Mouse (Mus musculus) embryonic facial prominence, embryonic 12.5 days (tissue): ENCODE measurements at regions not wholly inside any gene's neighbourhood (a gene's known extent, or its start where the extent isn't known, plus 50 kb on each side); places are given as distances from the start of the nearest gene placed in this dataset.

Source experiments
- ATAC-seq: fragments of 200-750 bp; cut with Nextera tagmentation; 2 replicates; pipeline ENCODE4 v1.8.0; 2017; ENCODE audit not compliant: insufficient number of reproducible peaks, insufficient read depth, low FRiP score, low TSS enrichment
- H3K27ac ChIP-seq: fragments of 300-500 bp; sonication (generic); 2 replicates; pipeline ENCODE4 v1.5.1; 2016; ENCODE audit warnings: mild to moderate bottlenecking
- H3K27me3 ChIP-seq: fragments of 300-500 bp; sonication (generic); 2 replicates; pipeline ENCODE4 v1.6.1; 2016; ENCODE audit warnings: mild to moderate bottlenecking, moderate library complexity
- H3K36me3 ChIP-seq: fragments of 300-500 bp; sonication (generic); 2 replicates; pipeline ENCODE4 v1.6.1; 2016; ENCODE audit warnings: mild to moderate bottlenecking
- H3K4me1 ChIP-seq: fragments of 300-500 bp; sonication (generic); 2 replicates; pipeline ENCODE4 v1.6.1; 2016
- H3K4me2 ChIP-seq: fragments of 300-500 bp; sonication (generic); replicated peaks from 2 replicates; pipeline ENCODE4 v1.6.1; 2016; ENCODE audit warnings: mild to moderate bottlenecking, moderate library complexity
- H3K4me3 ChIP-seq: fragments of 300-500 bp; sonication (generic); 2 replicates; pipeline ENCODE4 v1.5.1; 2016; ENCODE audit warnings: mild to moderate bottlenecking
- H3K9ac ChIP-seq: fragments of 300-500 bp; sonication (generic); 2 replicates; pipeline ENCODE4 v1.6.1; 2016; ENCODE audit warnings: mild to moderate bottlenecking, moderate library complexity
- H3K9me3 ChIP-seq: fragments of 300-500 bp; sonication (generic); 2 replicates; pipeline ENCODE4 v1.6.1; 2016; ENCODE audit warnings: mild to moderate bottlenecking, moderate library complexity
- WGBS: fragments of 180-500 bp; shearing (Covaris S2); methylation state at CpG from one replicate; pipeline ENCODE4 v1.1.7; 2016; 5-methylcytosine and 5-hydroxymethylcytosine counted together

GRCm38 (mm10) chr1:149672571-149672970 lies 288.5 kb downstream of the Pla2g4a start:
- H3K4me1 ChIP-seq: no peaks in the 10 kb centered on the region
- H3K27ac ChIP-seq: no peak overlapping the region
- no peaks in the 10 kb centered on the region for H3K36me3 ChIP-seq
- H3K4me3 ChIP-seq: no peak overlapping the region
- no peak overlapping the region for H3K9ac ChIP-seq
- 87% methylated on average over 4 of the region's 4 CpGs for WGBS
- H3K4me2 ChIP-seq: no peak overlapping the region
- no peaks in the 10 kb centered on the region for H3K27me3 ChIP-seq
- no peak for ATAC-seq
- H3K9me3 ChIP-seq: no peaks in the 10 kb centered on the region

- Histone ChIP-seq H3K4me1 (no peaks in the 10 kb centered on the region), H3K4me2 (no peak overlapping the region), H3K27me3 (no peaks in the 10 kb centered on the region), H3K36me3 (no peaks in the 10 kb centered on the region), H3K27ac (no peak overlapping the region), H3K4me3 (no peak overlapping the region), H3K9me3 (no peaks in the 10 kb centered on the region), H3K9ac (no peak overlapping the region)
- ATAC-seq: no peak
- 85% methylated on average over 2 of the region's 2 CpGs for WGBS
These were observed 289.0 kb downstream of the Pla2g4a start for GRCm38 (mm10) chr1:149672117-149672516.

- no peaks in the 10 kb centered on the region for H3K27me3 ChIP-seq
- ATAC-seq: no peak
- 71% methylated on average over 3 of the region's 3 CpGs for WGBS
These were observed 290.0 kb downstream of the Pla2g4a start for GRCm38 (mm10) chr1:149671091-149671490.

More at GRCm38 (mm10) chr1:149671091-149671490, 290.0 kb downstream of the Pla2g4a start:
- no peak overlapping the region for H3K4me2 ChIP-seq
- no peaks in the 10 kb centered on the region for H3K4me1 ChIP-seq
- H3K9ac ChIP-seq: no peak overlapping the region
- H3K27ac ChIP-seq: no peak overlapping the region
- H3K9me3 ChIP-seq: no peaks in the 10 kb centered on the region
- H3K4me3 ChIP-seq: no peak overlapping the region
- H3K36me3 ChIP-seq: no peaks in the 10 kb centered on the region
